Mouse (Mus musculus): ENCODE data around the gene Tmem253. TPM values are rescaled to one million over a fixed set of nuclear protein-coding genes. Genes with fewer than 3 reads are reported as not detected.

Tmem253 gene
- polyA plus RNA-seq, 1 experiment from 2014 or later, result 0.21 TPM

GRCm38 (mm10) chr14:51987177-51987576 is 28.3 kb upstream of the Tmem253 start:
- Histone ChIP-seq H3K4me3 (ENCODE audit: low read length) (no peak overlapping the region), H3K27ac (ENCODE audit: low read length) (no peak overlapping the region), H3K9ac (ENCODE audit: low read length) (no peak overlapping the region), H3K4me1 (replicated peaks; ENCODE audit: control insufficient read depth, insufficient read depth, low read length) (peaks cover 20% of the 10 kb centered on the region; the same call in 1 of the 2 replicates), H3K36me3 (ENCODE audit: control insufficient read depth, insufficient read depth, low read length) (peaks cover 39% of the 10 kb centered on the region), H3K4me2 (ENCODE audit: low read depth, low read length) (no peak overlapping the region), H3K27me3 (ENCODE audit: control insufficient read depth, insufficient read depth, low read depth, low read length) (no peaks in the 10 kb centered on the region), H3K9me3 (ENCODE audit: control insufficient read depth, low read length) (no peaks in the 10 kb centered on the region)
- no peak for ATAC-seq (ENCODE audit: low read depth)
- WGBS, result 88% methylated on average over 6 of the region's 6 CpGs

- Histone ChIP-seq H3K27me3 (ENCODE audit: control insufficient read depth, insufficient read depth, low read depth, low read length) (no peaks in the 10 kb centered on the region), H3K9me3 (ENCODE audit: control insufficient read depth, low read length) (no peaks in the 10 kb centered on the region), H3K4me1 (replicated peaks; ENCODE audit: control insufficient read depth, insufficient read depth, low read length) (peaks cover 18% of the 10 kb centered on the region; the same call in 1 of the 2 replicates), H3K4me3 (ENCODE audit: low read length) (no peak overlapping the region), H3K4me2 (ENCODE audit: low read depth, low read length) (no peak overlapping the region), H3K36me3 (ENCODE audit: control insufficient read depth, insufficient read depth, low read length) (peaks cover 43% of the 10 kb centered on the region), H3K27ac (ENCODE audit: low read length) (no peak overlapping the region), H3K9ac (ENCODE audit: low read length) (no peak overlapping the region)
- no peak for ATAC-seq (ENCODE audit: low read depth)
- 78% methylated on average over 12 of the region's 12 CpGs for WGBS
These were observed 26.7 kb upstream of the Tmem253 start for GRCm38 (mm10) chr14:51988731-51989130.

DNA sequence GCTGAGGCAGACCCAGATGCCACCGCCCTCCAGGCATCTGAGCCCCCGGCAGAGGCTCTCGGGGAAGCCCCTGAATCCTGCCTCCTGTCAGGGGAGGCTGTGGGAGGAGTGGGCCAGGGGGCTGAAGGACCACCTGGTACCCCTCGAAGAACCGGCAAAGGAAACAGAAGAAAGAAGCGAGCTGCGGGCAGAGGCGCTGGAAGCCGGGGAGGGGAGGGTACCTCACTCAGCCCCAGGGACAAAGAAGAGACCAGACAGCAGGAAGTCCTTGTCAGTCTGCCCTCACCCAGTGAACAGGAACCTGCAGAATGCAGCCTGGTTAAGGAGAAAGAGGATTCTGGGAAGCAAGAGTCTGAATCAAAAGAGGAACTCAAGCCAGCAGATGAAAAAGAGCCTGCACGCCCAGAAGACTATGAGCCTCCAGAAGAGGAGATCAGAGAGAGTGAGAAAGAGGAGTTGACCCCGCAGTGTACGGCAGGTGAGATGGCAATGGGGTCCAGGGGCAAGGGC is 25.9 kb upstream of the Tmem253 start:
- Histone ChIP-seq H3K27ac (ENCODE audit: low read length) (no peak overlapping the region), H3K27me3 (ENCODE audit: control insufficient read depth, insufficient read depth, low read depth, low read length) (no peaks in the 10 kb centered on the region), H3K4me3 (ENCODE audit: low read length) (no peak overlapping the region), H3K36me3 (ENCODE audit: control insufficient read depth, insufficient read depth, low read length) (peaks cover 43% of the 10 kb centered on the region), H3K9ac (ENCODE audit: low read length) (no peak overlapping the region), H3K4me2 (ENCODE audit: low read depth, low read length) (no peak overlapping the region), H3K9me3 (ENCODE audit: control insufficient read depth, low read length) (no peaks in the 10 kb centered on the region), H3K4me1 (replicated peaks; ENCODE audit: control insufficient read depth, insufficient read depth, low read length) (peaks cover 13% of the 10 kb centered on the region; the same call in 1 of the 2 replicates)
- no peak for ATAC-seq (ENCODE audit: low read depth)
- whole genome bisulfite sequencing, result 73% methylated on average over 12 of the region's 12 CpGs

DNA sequence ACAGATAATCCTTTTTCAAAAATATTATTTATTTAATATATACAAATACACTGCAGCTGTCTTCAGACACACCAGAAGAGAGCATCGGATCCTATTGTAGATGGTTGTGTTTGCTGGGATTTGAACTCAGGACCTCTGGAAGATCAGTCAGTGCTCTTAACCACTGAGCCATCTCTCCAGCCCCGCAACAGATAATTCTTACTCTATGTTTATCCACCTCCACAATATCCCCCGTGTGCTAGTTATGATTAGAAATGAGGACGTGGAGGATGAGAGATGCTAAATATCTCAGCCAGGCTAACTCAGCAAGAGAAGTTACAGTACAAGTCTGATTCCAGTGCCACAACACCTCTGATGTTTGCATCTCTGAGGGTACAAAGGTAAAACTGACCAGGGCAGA is 21.0 kb upstream of the Tmem253 start:
- Histone ChIP-seq H3K4me3 (ENCODE audit: low read length) (no peak overlapping the region), H3K27ac (ENCODE audit: low read length) (no peak overlapping the region), H3K36me3 (ENCODE audit: control insufficient read depth, insufficient read depth, low read length) (peaks cover 50% of the 10 kb centered on the region), H3K27me3 (ENCODE audit: control insufficient read depth, insufficient read depth, low read depth, low read length) (no peaks in the 10 kb centered on the region), H3K4me1 (replicated peaks; ENCODE audit: control insufficient read depth, insufficient read depth, low read length) (no peaks in the 10 kb centered on the region), H3K4me2 (ENCODE audit: low read depth, low read length) (no peak overlapping the region), H3K9ac (ENCODE audit: low read length) (no peak overlapping the region), H3K9me3 (ENCODE audit: control insufficient read depth, low read length) (no peaks in the 10 kb centered on the region)
- ATAC-seq (ENCODE audit: low read depth), result no peak
- 75% methylated on average over 4 of the region's 4 CpGs for WGBS

DNA sequence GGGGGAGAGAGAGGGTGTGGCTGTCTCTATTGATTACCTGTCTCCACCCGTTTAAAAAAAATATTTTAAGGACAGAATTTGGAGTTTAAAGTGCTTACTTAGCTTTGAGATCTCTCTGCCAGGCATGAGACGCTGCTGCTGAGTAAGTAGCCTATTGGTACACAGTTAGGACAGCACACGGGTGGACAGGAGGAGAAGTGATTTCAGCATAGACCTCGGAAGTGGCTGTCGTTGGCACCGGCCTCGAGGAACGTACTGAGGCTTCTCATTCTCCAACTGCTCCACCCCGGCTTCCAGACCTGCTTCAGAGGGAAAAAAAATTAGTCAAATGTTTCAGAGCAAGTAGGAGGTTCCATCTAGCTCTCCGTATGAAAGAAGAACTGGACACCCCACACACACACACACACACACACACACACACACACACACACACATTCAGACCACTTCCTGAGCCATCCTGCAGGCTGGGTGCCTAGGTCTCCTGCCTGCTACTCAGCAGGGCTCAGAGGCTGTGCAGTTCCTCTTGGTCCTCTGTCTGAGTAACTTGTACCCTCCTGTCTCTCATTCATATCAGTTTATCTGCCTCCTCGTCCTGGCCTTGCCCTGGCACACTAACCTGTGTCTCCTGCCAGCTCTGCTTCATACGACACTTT is 20.1 kb upstream of the Tmem253 start:
- no peaks in the 10 kb centered on the region for H3K9me3 ChIP-seq (ENCODE audit: control insufficient read depth, low read length)

GRCm38 (mm10) chr14:51996231-51996841 is 19.1 kb upstream of the Tmem253 start:
- ATAC-seq (ENCODE audit: low read depth), result no peak; the same call in 1 of the 2 replicates
- Histone ChIP-seq H3K27ac (ENCODE audit: low read length) (no peak overlapping the region), H3K36me3 (ENCODE audit: control insufficient read depth, insufficient read depth, low read length) (peaks cover 46% of the 10 kb centered on the region), H3K4me1 (replicated peaks; ENCODE audit: control insufficient read depth, insufficient read depth, low read length) (no peaks in the 10 kb centered on the region), H3K4me2 (ENCODE audit: low read depth, low read length) (no peak overlapping the region), H3K27me3 (ENCODE audit: control insufficient read depth, insufficient read depth, low read depth, low read length) (no peaks in the 10 kb centered on the region), H3K9me3 (ENCODE audit: control insufficient read depth, low read length) (no peaks in the 10 kb centered on the region), H3K4me3 (ENCODE audit: low read length) (no peak overlapping the region), H3K9ac (ENCODE audit: low read length) (no peak overlapping the region)
- WGBS, result 83% methylated on average over 13 of the region's 13 CpGs

More for the DNA sequence above, 20.1 kb upstream of the Tmem253 start:
- WGBS, result 62% methylated on average over 12 of the region's 12 CpGs
- no peak for ATAC-seq (ENCODE audit: low read depth)
- no peaks in the 10 kb centered on the region for H3K27me3 ChIP-seq (ENCODE audit: control insufficient read depth, insufficient read depth, low read depth, low read length)
- peaks cover 46% of the 10 kb centered on the region for H3K36me3 ChIP-seq (ENCODE audit: control insufficient read depth, insufficient read depth, low read length)
- no peak overlapping the region for H3K4me2 ChIP-seq (ENCODE audit: low read depth, low read length)
- no peak overlapping the region for H3K27ac ChIP-seq (ENCODE audit: low read length)
- no peak overlapping the region for H3K4me3 ChIP-seq (ENCODE audit: low read length)
- H3K4me1 ChIP-seq (replicated peaks; ENCODE audit: control insufficient read depth, insufficient read depth, low read length), result no peaks in the 10 kb centered on the region
- no peak overlapping the region for H3K9ac ChIP-seq (ENCODE audit: low read length)

DNA sequence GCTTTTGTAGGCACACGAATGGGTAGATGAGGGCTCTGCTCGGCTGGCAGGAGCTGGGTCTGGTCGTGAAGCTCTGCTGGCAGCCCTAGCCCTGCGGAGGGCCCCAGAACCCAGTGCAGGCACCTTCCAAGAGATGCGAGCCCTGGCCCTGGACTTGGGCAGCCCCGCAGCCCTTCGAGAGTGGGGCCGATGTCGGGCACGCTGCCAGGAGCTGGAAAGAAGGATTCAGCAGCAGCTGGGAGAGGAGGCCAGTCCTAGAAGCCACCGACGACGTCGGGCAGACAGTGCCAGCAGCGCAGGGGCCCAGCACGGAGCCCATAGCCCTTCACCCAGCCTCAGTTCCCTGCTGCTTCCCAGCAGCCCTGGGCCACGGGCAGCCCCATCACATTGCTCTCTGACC is 18.6 kb upstream of the Tmem253 start:
- Histone ChIP-seq H3K9ac (ENCODE audit: low read length) (no peak overlapping the region), H3K27ac (ENCODE audit: low read length) (no peak overlapping the region), H3K4me3 (ENCODE audit: low read length) (no peak overlapping the region), H3K36me3 (ENCODE audit: control insufficient read depth, insufficient read depth, low read length) (peaks cover 43% of the 10 kb centered on the region), H3K4me2 (ENCODE audit: low read depth, low read length) (no peak overlapping the region), H3K27me3 (ENCODE audit: control insufficient read depth, insufficient read depth, low read depth, low read length) (no peaks in the 10 kb centered on the region), H3K9me3 (ENCODE audit: control insufficient read depth, low read length) (no peaks in the 10 kb centered on the region), H3K4me1 (replicated peaks; ENCODE audit: control insufficient read depth, insufficient read depth, low read length) (no peaks in the 10 kb centered on the region)
- WGBS, result 62% methylated on average over 17 of the region's 17 CpGs
- peak; percentile 54 for ATAC-seq (ENCODE audit: low read depth)

DNA sequence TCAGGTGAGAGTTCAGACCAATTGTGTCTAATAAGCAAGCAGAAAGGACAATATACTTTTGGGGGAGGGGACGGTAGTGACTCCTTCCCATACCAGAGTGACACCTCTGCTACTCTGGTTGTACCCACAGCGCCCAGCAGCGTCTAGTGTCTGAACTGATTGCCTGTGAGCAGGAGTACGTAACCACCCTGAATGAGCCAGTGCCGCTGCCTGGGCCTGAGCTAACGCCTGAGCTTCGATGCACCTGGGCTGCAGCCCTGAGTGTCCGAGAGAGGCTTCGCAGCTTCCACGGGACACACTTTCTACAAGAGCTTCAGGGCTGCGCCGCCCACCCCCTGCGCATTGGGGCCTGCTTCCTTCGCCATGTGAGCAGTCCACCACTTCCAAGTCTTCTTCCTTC is 18.0 kb upstream of the Tmem253 start:
- H3K4me1 ChIP-seq (replicated peaks; ENCODE audit: control insufficient read depth, insufficient read depth, low read length), result no peaks in the 10 kb centered on the region
- no peak overlapping the region for H3K9ac ChIP-seq (ENCODE audit: low read length)
- no peak overlapping the region for H3K27ac ChIP-seq (ENCODE audit: low read length)
- H3K4me2 ChIP-seq (ENCODE audit: low read depth, low read length), result no peak overlapping the region
- peaks cover 45% of the 10 kb centered on the region for H3K36me3 ChIP-seq (ENCODE audit: control insufficient read depth, insufficient read depth, low read length)
- no peak overlapping the region for H3K4me3 ChIP-seq (ENCODE audit: low read length)
- 87% methylated on average over 14 of the region's 14 CpGs for WGBS
- H3K27me3 ChIP-seq (ENCODE audit: control insufficient read depth, insufficient read depth, low read depth, low read length), result no peaks in the 10 kb centered on the region
- no peak for ATAC-seq (ENCODE audit: low read depth)
- no peaks in the 10 kb centered on the region for H3K9me3 ChIP-seq (ENCODE audit: control insufficient read depth, low read length)

DNA sequence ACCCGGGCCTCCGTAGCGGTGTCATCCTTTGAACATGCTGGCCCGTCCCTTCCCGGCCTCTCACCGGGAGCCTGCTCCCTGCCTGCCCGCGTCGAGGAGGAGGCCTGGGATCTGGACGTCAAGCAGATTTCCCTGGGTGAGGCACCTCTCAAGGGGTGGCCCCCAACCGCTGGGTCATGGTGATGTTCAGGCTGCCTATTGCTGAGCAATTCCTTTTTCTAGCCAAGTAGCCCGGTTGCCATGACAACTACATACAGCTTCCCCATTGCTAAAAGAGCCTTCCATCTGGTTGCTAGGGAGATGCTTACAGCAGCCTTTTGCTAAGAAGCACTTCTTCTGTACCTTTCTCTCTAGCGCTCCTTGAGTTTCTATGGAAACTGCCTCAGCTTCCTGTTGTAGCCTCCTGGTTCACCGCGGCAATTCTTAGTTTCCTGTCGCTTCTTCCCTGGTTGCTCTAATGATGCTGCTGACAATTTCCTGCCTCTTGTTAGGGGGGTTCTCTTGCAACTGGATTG is 11.4 kb upstream of the Tmem253 start:
- Histone ChIP-seq H3K4me2 (ENCODE audit: low read depth, low read length) (no peak overlapping the region), H3K9ac (ENCODE audit: low read length) (no peak overlapping the region), H3K27ac (ENCODE audit: low read length) (no peak overlapping the region), H3K36me3 (ENCODE audit: control insufficient read depth, insufficient read depth, low read length) (peaks cover 55% of the 10 kb centered on the region), H3K9me3 (ENCODE audit: control insufficient read depth, low read length) (no peaks in the 10 kb centered on the region), H3K4me3 (ENCODE audit: low read length) (no peak overlapping the region), H3K27me3 (ENCODE audit: control insufficient read depth, insufficient read depth, low read depth, low read length) (no peaks in the 10 kb centered on the region), H3K4me1 (replicated peaks; ENCODE audit: control insufficient read depth, insufficient read depth, low read length) (peaks cover 1% of the 10 kb centered on the region)
- 40% methylated on average over 16 of the region's 16 CpGs for WGBS
- ATAC-seq (ENCODE audit: low read depth), result no peak
